Mouse (Mus musculus): ENCODE results near the gene Chuk. TPM values are rescaled to one million over a fixed set of nuclear protein-coding genes. Genes with fewer than 3 reads are reported as not detected.
A peak's percentile ranks its signal among the peaks of the same experiment; 100 is the strongest.

Gene Chuk
- polyA plus RNA-seq, 1 experiment from 2014 or later: 44.0 TPM

- Histone ChIP-seq H3K36me3 (ENCODE audit: control insufficient read depth, insufficient read depth, low read length) (peaks cover 7% of the 10 kb centered on the region), H3K9ac (ENCODE audit: low read length) (no peak overlapping the region), H3K27ac (ENCODE audit: low read length) (no peak overlapping the region), H3K4me3 (replicated peaks; ENCODE audit: low read length) (no peak overlapping the region), H3K4me2 (ENCODE audit: low read depth, low read length) (no peak overlapping the region), H3K9me3 (replicated peaks; ENCODE audit: control insufficient read depth, low read length) (no peaks in the 10 kb centered on the region), H3K4me1 (ENCODE audit: control insufficient read depth, insufficient read depth, low read length) (0 out of 2 replicates have a peak, but pooled peaks cover 3% of the 10 kb centered on the region), H3K27me3 (ENCODE audit: control insufficient read depth, insufficient read depth, low read length) (no peaks in the 10 kb centered on the region)
- WGBS: 85% methylated on average over 5 of the region's 5 CpGs
- ATAC-seq (ENCODE audit: insufficient read depth, low FRiP score): no peak
Observed at GRCm38 (mm10) chr19:44033396-44033795, 73.9 kb downstream of the Chuk start.

DNA sequence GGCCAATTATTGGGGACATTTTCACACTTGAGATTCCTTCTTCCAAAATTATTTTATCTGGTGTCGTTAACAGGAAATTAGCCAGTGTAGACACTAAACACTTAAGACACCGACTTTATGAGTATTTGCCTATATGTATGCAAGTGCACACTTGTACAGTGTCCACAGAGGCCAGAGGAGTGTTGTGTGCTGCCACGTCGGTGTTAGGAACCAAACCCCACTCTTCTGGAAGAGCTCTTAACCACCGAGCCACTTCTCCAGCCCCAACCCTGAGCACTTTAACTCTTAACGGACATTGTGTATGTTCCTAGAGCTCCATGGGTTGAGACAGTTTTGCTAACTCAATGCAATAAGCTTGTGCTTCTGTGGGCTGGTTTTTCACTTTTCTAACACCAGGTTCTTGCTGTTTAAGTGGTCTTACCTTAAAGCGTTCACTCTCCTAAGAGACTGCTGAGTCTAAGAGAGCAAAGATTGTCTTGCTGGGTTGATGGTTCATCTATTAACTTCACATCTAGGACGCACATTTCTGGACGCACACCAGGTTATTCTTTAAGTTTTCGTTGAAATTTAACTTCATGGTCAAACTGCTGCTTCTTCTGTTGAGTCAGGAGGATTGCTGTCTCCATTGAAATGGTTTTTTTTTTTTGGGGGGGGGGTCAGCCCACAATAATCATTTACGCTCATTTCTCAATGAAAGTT is 75.1 kb downstream of the Chuk start:
- H3K9ac ChIP-seq (ENCODE audit: low read length): no peak overlapping the region
- ATAC-seq (ENCODE audit: insufficient read depth, low FRiP score): no peak
- H3K4me3 ChIP-seq (replicated peaks; ENCODE audit: low read length): no peak overlapping the region
- H3K36me3 ChIP-seq (ENCODE audit: control insufficient read depth, insufficient read depth, low read length): peaks cover 6% of the 10 kb centered on the region; the same call in 1 of the 2 replicates
- H3K4me2 ChIP-seq (ENCODE audit: low read depth, low read length): no peak overlapping the region
- WGBS: 85% methylated on average over 11 of the region's 11 CpGs
- H3K27me3 ChIP-seq (ENCODE audit: control insufficient read depth, insufficient read depth, low read length): no peaks in the 10 kb centered on the region
- H3K9me3 ChIP-seq (replicated peaks; ENCODE audit: control insufficient read depth, low read length): no peaks in the 10 kb centered on the region
- no peak overlapping the region for H3K27ac ChIP-seq (ENCODE audit: low read length)
- H3K4me1 ChIP-seq (ENCODE audit: control insufficient read depth, insufficient read depth, low read length): 0 out of 2 replicates have a peak, but pooled peaks cover 3% of the 10 kb centered on the region

GRCm38 (mm10) chr19:44030024-44030423 is 77.3 kb downstream of the Chuk start:
- no peak overlapping the region for H3K4me2 ChIP-seq (ENCODE audit: low read depth, low read length)
- WGBS: 71% methylated on average over 5 of the region's 5 CpGs
- H3K27ac ChIP-seq (ENCODE audit: low read length): no peak overlapping the region
- no peak overlapping the region for H3K4me3 ChIP-seq (replicated peaks; ENCODE audit: low read length)
- no peaks in the 10 kb centered on the region for H3K36me3 ChIP-seq (ENCODE audit: control insufficient read depth, insufficient read depth, low read length)
- H3K9me3 ChIP-seq (replicated peaks; ENCODE audit: control insufficient read depth, low read length): no peaks in the 10 kb centered on the region
- ATAC-seq (ENCODE audit: insufficient read depth, low FRiP score): peak; percentile 56; the same call in 1 of the 2 replicates
- H3K9ac ChIP-seq (ENCODE audit: low read length): no peak overlapping the region
- H3K27me3 ChIP-seq (ENCODE audit: control insufficient read depth, insufficient read depth, low read length): no peaks in the 10 kb centered on the region
- H3K4me1 ChIP-seq (ENCODE audit: control insufficient read depth, insufficient read depth, low read length): 0 out of 2 replicates have a peak, but pooled peaks cover 3% of the 10 kb centered on the region

- H3K27ac ChIP-seq (ENCODE audit: low read length): no peak within 1 kb of the TSS
Observed at GRCm38 (mm10) chr19:44028972-44029371, 78.3 kb downstream of the Chuk start, which contains the start of gene Cyp2c23. Gene Cyp2c23 (minus strand): TSS chr19:44029208.

DNA sequence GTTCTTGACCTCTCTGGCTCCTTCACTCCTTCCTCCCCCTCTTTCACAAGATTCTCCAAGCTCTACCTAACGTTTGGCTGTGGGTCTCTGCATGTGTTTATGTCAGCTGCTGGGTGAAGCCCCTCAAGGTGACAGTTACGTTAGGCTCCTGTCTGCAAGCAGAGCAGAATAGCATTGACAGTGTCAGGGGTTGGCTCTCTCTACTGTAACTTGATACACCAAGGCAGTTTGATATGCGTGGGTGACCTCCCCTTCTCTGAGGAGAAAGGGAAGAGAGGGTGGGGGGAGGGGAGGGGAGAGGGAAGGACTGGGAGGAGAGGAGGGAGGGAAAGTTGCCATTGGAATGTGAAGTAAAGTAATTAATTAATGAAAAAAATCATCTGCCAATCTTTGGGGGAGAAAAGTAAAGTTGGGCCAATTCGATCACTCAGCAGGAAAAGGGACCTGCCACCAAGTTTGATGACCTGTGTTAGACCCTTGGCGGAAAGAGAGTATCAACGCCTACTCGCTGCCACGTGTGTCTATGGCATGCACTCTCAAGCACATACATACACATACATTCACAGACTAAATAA is 80.2 kb downstream of the Chuk start:
- Histone ChIP-seq H3K4me1 (ENCODE audit: control insufficient read depth, insufficient read depth, low read length) (0 out of 2 replicates have a peak, but pooled peaks cover 3% of the 10 kb centered on the region), H3K27ac (ENCODE audit: low read length) (no peak overlapping the region), H3K4me2 (ENCODE audit: low read depth, low read length) (no peak overlapping the region), H3K4me3 (replicated peaks; ENCODE audit: low read length) (no peak overlapping the region), H3K9me3 (replicated peaks; ENCODE audit: control insufficient read depth, low read length) (no peaks in the 10 kb centered on the region), H3K9ac (ENCODE audit: low read length) (no peak overlapping the region), H3K27me3 (ENCODE audit: control insufficient read depth, insufficient read depth, low read length) (no peaks in the 10 kb centered on the region), H3K36me3 (ENCODE audit: control insufficient read depth, insufficient read depth, low read length) (no peaks in the 10 kb centered on the region)
- WGBS: 61% methylated on average over 8 of the region's 8 CpGs
- no peak for ATAC-seq (ENCODE audit: insufficient read depth, low FRiP score)

More at GRCm38 (mm10) chr19:44028972-44029371, 78.3 kb downstream of the Chuk start, which contains the start of gene Cyp2c23:
- H3K36me3 ChIP-seq (ENCODE audit: control insufficient read depth, insufficient read depth, low read length): no peaks in the 10 kb centered on the region
- H3K27me3 ChIP-seq (ENCODE audit: control insufficient read depth, insufficient read depth, low read length): no peaks in the 10 kb centered on the region
- no peak within 1 kb of the TSS for H3K4me3 ChIP-seq (replicated peaks; ENCODE audit: low read length)
- ATAC-seq (ENCODE audit: insufficient read depth, low FRiP score): no peak
- WGBS: 74% methylated on average over 8 of the region's 8 CpGs
- H3K4me2 ChIP-seq (ENCODE audit: low read depth, low read length): no peak within 1 kb of the TSS
- no peak within 1 kb of the TSS for H3K9ac ChIP-seq (ENCODE audit: low read length)
- 0 out of 2 replicates have a peak, but pooled peaks cover 3% of the 10 kb centered on the region for H3K4me1 ChIP-seq (ENCODE audit: control insufficient read depth, insufficient read depth, low read length)
- H3K9me3 ChIP-seq (replicated peaks; ENCODE audit: control insufficient read depth, low read length): no peaks in the 10 kb centered on the region

DNA sequence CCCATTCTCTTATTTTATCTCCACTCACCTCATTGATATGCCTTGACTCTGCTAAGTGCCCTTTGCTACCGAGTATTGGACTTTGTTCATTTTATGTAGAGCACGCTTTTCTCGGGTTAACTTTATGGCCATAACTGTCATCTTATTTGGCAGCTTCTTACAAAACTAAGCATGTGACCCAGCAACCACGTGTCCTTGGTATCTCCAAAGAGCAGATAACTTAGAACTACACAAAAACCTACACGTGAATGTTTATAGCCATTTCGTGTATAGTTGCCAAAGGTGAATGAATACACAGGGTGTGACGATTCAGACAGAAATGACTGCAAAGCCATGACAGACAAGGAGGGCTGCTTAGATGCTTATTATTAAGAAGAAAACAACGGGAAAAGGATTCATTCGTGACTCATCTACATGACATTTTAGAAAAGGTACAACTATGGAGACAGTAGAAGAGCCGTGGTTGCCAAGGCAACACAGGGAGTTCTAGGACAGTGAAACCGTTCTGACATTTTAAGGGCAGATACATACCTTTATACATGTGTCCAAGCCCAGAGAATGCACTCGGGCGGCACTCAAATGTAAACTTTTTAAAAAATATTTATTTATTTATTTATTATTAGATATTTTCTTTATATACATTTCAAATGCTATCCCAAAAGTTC is 82.2 kb downstream of the Chuk start:
- 77% methylated on average over 13 of the region's 13 CpGs for WGBS
- Histone ChIP-seq H3K4me3 (replicated peaks; ENCODE audit: low read length) (no peak overlapping the region), H3K36me3 (ENCODE audit: control insufficient read depth, insufficient read depth, low read length) (no peaks in the 10 kb centered on the region), H3K4me2 (ENCODE audit: low read depth, low read length) (no peak overlapping the region), H3K9ac (ENCODE audit: low read length) (no peak overlapping the region), H3K27me3 (ENCODE audit: control insufficient read depth, insufficient read depth, low read length) (no peaks in the 10 kb centered on the region), H3K9me3 (replicated peaks; ENCODE audit: control insufficient read depth, low read length) (no peaks in the 10 kb centered on the region), H3K4me1 (ENCODE audit: control insufficient read depth, insufficient read depth, low read length) (0 out of 2 replicates have a peak, but pooled peaks cover 3% of the 10 kb centered on the region), H3K27ac (ENCODE audit: low read length) (no peak overlapping the region)
- ATAC-seq (ENCODE audit: insufficient read depth, low FRiP score): 0 out of 2 replicates have a peak, but pooled peaks have one; percentile 25

Other genes starting within 250 kb of the Chuk start
- 25.8 and 27.5 TPM in 2 replicates for gene Dnmbp, start 167.3 kb downstream of the Chuk start, polyA plus RNA-seq (2015; fragmentation: Nextera tagmentation; extraction: Ambion mirVana)
- 56.6 and 69.2 TPM in 2 replicates for gene Cpn1, start 120.9 kb downstream of the Chuk start, polyA plus RNA-seq (2015; fragmentation: Nextera tagmentation; extraction: Ambion mirVana)
- 4.0 and 4.1 TPM in 2 replicates for gene Cyp2c23, start 78.3 kb downstream of the Chuk start, polyA plus RNA-seq (2015; fragmentation: Nextera tagmentation; extraction: Ambion mirVana)
- 48.9 and 56.6 TPM in 2 replicates for gene Erlin1, start 37.7 kb downstream of the Chuk start, polyA plus RNA-seq (2015; fragmentation: Nextera tagmentation; extraction: Ambion mirVana)
- 26.1 and 29.2 TPM in 2 replicates for gene Cwf19l1, start 28.4 kb upstream of the Chuk start, polyA plus RNA-seq (2015; fragmentation: Nextera tagmentation; extraction: Ambion mirVana)
- gene Bloc1s2, start 39.0 kb upstream of the Chuk start, polyA plus RNA-seq (2015; fragmentation: Nextera tagmentation; extraction: Ambion mirVana): 74.2 and 77.2 TPM in 2 replicates
- gene Pkd2l1, start 85.0 kb upstream of the Chuk start, polyA plus RNA-seq (2015; fragmentation: Nextera tagmentation; extraction: Ambion mirVana): not detected in 2 replicates
- gene Scd3, start 95.8 kb upstream of the Chuk start, polyA plus RNA-seq (2015; fragmentation: Nextera tagmentation; extraction: Ambion mirVana): 0.11 and 0.18 TPM in 2 replicates
- 329 and 336 TPM in 2 replicates for gene Scd2, start 186.2 kb upstream of the Chuk start, polyA plus RNA-seq (2015; fragmentation: Nextera tagmentation; extraction: Ambion mirVana)
- gene Scd4, start 225.6 kb upstream of the Chuk start, polyA plus RNA-seq (2015; fragmentation: Nextera tagmentation; extraction: Ambion mirVana): 0.14 and 0.39 TPM in 2 replicates